Mouse (Mus musculus) right cerebral cortex, adult 2 months (tissue): Measurements from ENCODE around the gene Tprn.

Source experiments
- DNase-seq, 2 experiments: peaks; one replicate each; pipeline ENCODE4 v3.0.0; 2021 to 2022; ENCODE audit warnings: low spot score in 2 of 2

The Tprn gene

GRCm38 (mm10) chr2:25292856-25293255 lies 30.4 kb downstream of the Tprn start:
- DNase-seq, result peak; percentile 70 to 76

GRCm38 (mm10) chr2:25293706-25294105 lies 31.3 kb downstream of the Tprn start:
- DNase-seq, result no peak

GRCm38 (mm10) chr2:25297093-25297492 lies 34.7 kb downstream of the Tprn start:
- DNase-seq, result no peak

GRCm38 (mm10) chr2:25298046-25298445 lies 35.6 kb downstream of the Tprn start:
- no peak for DNase-seq

GRCm38 (mm10) chr2:25303452-25303851 lies 41.0 kb downstream of the Tprn start:
- no peak for DNase-seq

- no peak for DNase-seq
These were observed 41.7 kb downstream of the Tprn start for GRCm38 (mm10) chr2:25303931-25304656.

- DNase-seq, result peak in 1 of 2 experiments; percentile 62
These were observed 42.5 kb downstream of the Tprn start for GRCm38 (mm10) chr2:25304657-25305541.

GRCm38 (mm10) chr2:25305587-25306359 lies 43.4 kb downstream of the Tprn start:
- DNase-seq, result no peak

GRCm38 (mm10) chr2:25310180-25310579 lies 47.8 kb downstream of the Tprn start:
- DNase-seq, result no peak

GRCm38 (mm10) chr2:25310969-25311368 lies 48.6 kb downstream of the Tprn start:
- no peak for DNase-seq

- DNase-seq, result no peak
These were observed 49.1 kb downstream of the Tprn start for GRCm38 (mm10) chr2:25311491-25311891.

- peak; percentile 57 to 66 for DNase-seq
These were observed 55.9 kb downstream of the Tprn start for GRCm38 (mm10) chr2:25318119-25318966.

GRCm38 (mm10) chr2:25318971-25319773 lies 56.8 kb downstream of the Tprn start, which contains the start of gene Grin1:
Grin1 (minus strand) TSS chr2:25319187.
- DNase-seq, result peak; percentile 89 to 95
